Mouse (Mus musculus) 3134 (cell line): ENCODE results near the gene Esyt2.
"Not testable (repeated sequence)": the region's sequence is repeated elsewhere in the genome, so short reads cannot be mapped to it uniquely, and the experiment has no call there.

Experiments used
- DNase-seq: peaks from one replicate; pipeline ENCODE4 v3.0.0-alpha.2; 2011; ENCODE audit warnings: low spot score; ENCODE audit not compliant: insufficient read length; ENCODE audit errors: extremely low read depth

Gene Esyt2

DNA sequence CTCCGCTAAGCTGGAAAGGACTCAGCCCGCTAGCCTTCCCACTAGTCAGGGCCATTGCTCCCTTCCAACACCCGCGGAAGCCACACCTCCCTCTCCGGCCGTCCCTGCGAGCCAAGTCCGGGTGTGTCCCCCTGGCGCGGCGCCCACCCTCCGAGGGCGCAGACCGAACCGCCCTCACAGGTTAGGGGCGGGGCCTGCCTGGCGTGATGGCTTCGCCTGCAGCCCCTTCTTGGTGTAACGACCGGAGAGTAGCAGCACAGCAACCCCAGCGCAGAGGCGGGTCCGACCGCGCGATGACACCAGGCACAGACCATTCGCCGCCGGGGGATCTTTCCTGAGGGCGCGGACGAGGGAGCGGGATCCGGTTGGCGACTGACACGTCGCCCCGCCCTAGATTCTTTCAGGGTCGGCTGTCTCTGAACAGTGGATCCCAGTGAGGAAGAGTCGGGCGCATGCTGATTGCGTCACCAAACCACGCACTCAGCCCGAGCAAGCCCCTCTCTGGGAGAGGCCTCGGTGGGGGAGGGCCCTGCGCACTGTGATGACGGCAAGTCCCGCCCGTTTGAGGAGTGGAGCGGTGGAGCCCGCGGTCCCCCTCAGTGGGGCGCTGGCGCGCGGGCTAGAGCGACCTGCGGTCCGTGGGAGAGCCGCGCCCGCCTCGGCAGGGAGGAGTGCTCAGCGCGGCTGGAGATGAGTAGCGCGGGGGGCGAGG, at the start of gene Esyt2:
TSS of gene Esyt2 (plus strand) at position 544 of the 712 bp plus-strand sequence.
- DNase-seq: peak; percentile 99

DNA sequence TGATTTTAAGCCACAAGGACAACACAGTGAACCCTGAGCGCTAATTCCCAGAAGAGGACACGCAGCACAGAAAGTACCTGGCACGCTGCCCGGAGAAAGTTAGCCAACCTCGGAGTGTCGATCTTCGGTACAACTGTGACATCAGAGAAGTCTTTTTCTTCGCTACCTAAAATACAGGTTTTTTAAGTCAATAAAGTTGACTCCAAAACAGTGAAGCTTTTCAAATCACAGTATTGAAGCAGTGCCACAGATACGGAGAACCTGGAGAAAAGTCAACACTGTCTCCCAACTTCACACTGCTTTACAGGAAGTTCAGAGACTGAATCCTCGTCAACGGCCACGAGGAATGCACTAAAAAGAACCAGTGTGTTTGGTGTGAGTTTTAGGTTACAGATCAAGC, 49.4 kb upstream of the Esyt2 start:
- no peak for DNase-seq

DNA sequence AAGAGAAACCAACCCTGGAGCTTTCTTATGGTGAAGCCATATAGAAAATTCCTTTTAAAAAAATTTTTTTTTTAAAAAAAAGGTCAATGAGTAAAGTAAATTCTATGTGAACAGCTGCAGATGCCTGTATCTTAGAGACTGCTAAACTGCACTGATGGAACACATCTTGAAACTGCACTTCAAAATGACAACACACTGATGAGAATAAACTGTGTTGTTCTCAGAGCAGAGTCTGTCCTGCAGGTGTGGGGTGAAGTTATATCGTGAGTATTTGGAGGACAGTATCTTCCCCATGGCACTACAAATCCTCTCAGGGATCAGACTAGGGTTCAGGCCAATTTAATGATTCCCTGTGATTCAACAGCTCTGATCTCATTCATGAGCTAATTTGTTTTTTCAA, 48.9 kb upstream of the Esyt2 start:
- no peak for DNase-seq

DNA sequence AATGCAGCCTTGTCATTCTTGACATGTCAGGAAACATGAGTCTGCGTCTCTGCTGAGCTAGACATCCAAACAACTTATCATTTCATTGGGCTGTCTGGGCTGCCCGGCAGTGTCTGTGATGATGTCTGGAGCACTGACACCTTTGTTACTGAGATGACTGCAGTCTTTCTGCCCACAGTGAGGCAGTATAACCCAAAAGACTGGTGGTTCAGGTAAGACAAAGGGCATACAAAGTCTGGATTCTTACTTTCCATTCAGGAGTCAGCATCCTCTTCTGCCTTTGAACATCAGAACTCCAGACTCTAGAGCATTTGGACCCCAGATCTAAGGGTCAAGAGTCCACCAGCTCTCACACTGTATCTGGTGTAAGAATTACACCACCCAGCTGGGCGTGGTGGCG, 45.6 kb upstream of the Esyt2 start:
- no peak for DNase-seq

DNA sequence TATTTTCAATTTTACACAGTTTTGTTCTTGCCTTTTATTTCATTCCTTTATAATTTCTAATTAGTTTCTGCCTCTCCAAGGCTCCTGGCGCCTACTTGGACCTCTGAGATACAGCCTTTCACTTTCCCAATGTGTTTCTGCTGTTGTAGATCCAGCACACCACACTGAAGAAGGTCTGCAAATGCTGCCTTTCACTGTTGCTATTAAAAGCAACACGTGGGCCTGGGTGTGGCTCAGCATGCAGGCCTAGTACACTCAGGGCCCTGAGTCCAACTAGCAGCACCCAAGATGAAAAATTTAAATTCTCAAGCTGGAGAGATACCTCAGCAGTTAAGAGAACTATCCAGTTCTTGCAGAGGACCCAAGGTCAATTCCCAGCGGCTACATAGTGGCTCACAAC, 44.3 kb upstream of the Esyt2 start:
- no peak for DNase-seq

DNA sequence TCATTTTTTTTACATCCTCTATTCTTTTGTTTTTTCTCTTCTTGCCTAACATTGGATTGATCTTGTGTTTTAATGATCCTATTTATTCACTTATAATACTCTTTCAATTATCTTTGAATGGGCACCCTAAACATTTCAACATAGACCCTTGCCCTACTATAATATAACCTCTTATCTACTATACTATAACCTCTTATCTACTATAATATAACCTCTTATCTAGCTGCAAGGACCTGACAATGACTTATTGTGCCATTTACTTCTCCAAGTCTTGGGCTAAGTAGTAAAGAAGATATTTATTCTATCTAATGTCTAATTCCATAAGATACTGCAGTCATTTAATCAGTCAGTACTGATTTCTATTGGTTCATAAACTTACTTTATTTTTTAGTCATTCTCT, 42.6 kb upstream of the Esyt2 start:
- DNase-seq: no peak

DNA sequence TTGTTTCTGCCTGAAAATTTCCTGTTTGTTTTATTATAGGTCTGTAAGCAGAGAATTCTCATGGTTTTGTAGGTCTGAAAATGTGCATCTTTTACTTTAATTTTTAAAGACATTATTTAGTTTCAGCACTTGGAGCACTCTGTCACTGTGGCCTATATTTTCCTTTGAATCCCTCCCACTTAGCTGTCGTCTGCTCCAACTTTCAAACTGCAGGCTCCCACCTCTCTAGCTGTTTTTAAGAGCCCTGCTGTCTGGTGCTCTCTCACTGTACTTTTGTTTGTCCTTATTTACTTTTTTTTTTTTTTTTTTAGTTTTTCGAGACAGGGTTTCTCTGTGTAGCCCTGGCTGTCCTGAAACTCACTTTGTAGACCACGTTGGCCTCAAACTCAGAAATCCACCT, 42.2 kb upstream of the Esyt2 start:
- no peak for DNase-seq

DNA sequence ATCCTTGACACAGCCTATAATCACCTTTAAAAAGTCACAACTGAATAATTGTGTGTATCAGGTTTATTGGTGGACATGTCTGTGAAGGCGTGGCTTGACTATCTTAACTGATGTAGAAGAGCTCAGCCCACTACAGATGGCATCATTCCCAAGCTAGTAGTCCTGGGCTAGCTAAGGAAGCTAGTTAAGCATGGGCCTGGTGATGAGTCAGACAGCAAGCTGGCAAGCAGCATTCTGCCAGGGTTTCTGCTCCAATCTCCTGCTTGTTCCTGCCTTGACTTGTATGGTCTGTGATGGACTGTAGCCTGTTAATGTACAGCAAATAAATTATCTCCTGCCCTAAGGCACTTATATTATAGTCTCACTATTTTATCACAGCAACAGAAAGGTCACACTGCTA, 36.4 kb upstream of the Esyt2 start:
- no peak for DNase-seq

DNA sequence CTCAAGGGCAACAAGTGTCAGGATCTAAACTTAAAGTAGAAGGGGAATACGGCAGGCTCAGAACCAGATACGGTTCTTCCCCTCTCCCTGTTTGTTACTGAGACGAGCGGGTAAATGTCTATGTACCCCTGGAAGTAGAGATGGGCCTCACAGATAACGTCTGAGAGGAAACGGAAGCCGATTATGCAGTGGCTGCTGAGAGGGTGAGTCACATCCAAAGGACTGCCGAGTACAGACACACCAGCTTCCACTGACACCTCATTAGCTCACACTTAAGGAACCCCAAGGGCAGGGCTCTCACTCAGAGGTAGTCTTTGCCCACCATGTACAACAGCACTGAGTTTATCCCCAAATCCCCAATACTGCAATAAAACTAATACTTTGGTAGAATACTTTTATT, 26.3 kb upstream of the Esyt2 start:
- DNase-seq: no peak

DNA sequence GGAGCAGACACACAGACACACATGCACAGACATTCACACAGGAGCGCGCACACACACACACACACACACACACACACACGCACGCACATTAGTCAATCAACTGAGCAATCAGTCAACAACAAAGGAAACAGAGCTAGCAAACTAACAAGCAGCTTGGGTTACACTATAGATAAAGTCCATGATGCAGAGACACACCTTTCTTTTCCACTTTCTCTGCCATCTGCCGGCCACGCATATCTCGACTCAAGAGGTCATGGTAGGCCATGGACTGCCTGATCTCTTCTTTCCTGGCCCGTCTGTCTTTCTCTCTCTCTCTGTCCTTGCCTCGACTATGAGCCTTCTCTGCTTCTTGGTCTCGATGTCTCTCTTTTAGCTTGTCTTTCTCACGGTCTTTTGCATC, 25.4 kb upstream of the Esyt2 start:
- no peak for DNase-seq

DNA sequence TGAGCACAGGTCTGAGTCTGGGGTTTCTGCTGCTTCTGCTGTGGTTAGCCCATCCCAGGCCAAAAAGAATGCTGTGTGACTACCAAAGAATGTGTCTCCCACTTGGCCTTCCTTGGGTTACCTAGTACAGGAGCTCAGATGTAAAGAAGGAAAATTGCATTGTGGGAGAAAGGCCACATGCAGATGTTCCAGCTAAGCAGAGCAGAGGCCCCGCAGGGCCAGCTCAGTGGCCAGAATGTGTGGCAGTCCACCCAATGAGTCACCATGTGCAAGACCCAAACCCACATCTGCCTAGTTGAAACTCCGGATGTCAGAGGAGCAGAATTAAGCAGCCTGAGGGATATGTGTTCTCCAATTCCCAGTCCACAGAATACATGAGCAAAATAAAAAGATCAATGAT, 22.7 kb upstream of the Esyt2 start:
- peak; percentile 71 for DNase-seq

DNA sequence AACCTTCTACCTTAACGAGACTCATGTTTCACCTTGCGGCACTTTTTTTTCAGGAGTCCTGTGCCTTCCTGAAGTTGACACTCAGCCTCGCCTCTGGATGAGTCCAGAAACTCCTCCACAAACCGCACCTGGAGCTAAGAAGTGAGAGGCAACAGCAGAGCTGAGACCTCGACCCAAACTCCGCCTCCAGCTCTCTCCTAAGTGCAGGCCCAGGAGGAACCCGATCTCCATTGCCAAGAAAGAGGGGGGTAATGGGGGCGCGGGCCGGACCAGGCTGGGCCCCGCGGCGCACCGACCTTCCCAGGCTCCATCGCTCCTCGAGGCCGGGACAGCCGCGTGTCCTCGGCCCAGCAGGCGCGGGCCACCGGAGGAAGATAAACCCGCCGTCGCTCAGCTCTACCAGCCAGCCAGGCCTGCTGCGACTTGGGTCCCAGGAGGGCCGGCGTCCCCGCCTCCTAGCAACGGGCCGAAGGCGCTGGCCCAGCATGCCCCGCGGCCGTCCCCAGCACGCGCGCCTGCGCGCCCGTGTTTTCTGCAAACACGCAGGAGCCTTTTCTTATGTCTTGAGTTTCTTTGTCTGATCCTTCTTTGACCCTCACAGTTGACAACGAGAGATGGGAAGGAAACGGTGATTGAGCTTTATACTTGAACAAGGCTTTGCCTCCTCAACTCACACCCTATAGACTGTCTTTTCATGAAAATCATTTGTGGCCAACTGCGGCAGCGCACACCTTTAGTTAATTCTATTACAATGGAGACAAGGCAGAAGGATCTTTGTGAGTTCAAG, 18.2 kb upstream of the Esyt2 start, which contains the start of gene Wdr60:
TSS of gene Wdr60 (minus strand) at position 468 of the 787 bp plus-strand sequence.
- peak; percentile 92 for DNase-seq

DNA sequence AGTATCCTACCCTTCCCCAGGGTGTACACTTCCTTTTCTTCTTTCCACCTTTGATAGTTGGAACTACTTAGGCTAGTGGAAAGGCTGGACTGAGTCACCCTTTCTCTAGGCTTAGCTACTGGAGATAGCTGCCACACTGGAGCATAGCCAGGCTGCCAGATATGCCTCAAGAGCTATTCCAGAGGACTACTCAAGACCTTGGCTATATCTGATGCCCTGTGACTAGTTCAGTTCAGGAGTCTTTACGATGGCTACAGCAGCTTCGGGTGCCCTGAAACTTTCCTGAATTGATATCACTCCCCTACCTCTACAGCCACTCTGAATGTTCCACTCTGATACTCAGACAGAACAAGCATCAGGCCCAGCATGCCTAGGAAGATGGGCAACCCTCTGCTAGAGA, 16.2 kb upstream of the Esyt2 start:
- no peak for DNase-seq

DNA sequence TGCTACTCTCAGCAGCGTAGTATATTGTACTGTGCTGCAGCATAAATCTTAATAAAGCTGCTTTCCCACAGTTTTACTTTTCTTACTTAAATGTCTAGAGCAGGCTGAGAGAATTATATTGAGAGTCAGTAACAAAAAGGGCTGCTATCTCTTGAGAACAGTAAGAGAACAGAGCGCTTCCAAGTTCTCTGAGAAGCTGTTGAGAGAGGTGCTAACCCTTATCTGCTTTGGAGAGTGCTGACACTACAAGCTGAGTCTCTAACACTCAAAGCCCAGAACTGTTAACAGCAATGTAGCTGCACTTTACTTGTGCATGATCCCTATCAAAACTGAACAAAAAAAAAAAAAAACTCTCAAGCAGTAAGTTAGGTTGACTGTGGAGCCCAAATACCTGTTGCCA, 15.7 kb upstream of the Esyt2 start:
- no peak for DNase-seq

DNA sequence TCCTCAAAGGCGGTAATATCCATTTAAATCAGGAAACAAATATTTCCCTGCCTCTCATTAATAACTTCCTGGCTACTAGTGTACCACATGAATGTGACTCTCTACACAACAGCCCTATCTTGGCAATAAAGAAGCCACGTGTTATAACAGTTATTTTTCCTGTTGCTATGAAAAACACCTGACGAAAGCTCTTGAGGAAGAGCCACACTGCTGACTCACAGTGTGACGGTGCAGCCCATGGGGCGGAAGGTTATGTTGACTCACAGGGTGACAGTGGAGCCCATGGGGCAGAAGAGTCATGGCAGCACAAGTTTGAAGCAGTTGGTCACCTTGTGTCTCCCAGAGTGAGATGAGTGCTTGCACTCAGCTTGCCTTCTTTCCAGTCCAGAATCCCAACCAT, 11.5 kb upstream of the Esyt2 start:
- peak; percentile 69 for DNase-seq

DNA sequence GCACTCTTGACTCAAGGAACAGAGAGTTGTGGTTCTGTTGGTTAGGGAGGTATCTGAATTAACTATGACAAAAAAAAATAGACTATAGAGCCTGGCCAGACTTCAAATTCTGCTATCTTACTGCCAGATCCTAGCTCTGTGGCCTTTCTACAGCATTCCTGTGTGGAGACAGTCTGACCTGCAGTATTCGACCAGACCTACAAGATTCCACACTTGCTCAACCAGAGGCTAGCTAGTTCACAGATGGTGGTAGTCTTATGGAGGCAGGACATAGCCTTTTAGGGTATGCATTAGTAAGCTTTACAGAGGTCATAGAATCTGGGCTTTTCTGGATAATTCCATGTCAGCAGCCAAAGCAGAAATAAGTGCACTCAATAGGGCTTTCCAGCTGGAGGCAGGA, 10.5 kb upstream of the Esyt2 start:
- DNase-seq: no peak

DNA sequence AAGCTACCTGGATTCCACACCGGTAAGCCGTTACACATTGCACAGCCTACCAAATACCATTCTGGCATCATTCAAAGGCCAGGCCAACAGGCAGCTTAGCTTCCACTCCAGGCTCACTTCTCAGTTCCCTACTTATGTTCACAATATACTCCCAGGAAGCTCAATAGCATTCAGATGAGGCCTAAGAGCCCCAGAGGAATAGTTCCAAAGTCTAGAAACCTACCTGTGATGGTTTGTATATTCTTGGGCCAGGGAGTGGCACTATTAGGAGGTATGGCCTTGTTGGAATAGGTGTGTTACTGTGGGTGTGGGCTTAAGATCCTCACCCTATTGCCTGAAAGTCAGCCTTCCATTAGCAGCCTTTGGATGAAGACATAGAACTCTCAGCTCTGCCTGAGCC, 9.9 kb upstream of the Esyt2 start:
- DNase-seq: no peak

DNA sequence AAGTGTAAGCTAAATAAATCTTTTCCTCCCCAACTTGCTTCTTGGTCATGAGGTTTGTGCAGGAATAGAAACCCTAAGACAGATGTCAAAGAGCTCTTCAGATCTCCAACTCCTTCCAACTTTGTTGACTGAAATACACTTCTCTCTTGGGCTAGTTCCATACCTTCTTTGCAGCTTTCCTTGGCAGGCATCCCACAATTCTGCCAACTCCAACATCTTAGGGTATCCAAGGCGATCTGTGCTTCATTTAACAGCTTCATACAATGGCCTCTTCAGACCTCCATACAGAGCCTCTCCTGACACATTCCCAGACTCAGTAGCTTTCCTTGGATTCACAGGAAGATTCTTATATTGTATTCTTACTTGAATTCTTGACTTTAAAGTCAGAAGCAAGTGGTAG, 7.3 kb upstream of the Esyt2 start:
- DNase-seq: no peak

DNA sequence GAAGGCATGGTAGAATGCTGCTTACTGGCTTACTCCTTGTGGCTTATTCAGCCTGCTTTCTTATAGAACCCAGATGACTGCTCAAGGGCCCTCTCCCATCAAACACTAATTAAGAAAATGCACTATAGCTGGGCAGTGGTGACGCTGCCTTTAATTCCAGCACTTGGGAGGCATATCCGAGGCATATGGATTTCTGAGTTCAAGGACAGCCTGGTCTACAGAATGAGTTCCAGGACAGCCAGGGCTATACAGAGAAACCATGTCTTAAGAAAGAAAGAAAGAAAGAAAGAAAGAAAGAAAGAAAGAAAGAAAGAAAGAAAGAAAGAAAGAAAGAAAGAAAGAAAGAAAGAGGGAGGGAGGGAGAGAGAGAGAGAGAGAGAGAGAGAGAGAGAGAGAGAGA, 5.9 kb upstream of the Esyt2 start, which contains the start of gene Gm11027:
TSS of gene Gm11027 (plus strand) at position 301 of the 400 bp plus-strand sequence.
- DNase-seq: not testable (repeated sequence)

DNA sequence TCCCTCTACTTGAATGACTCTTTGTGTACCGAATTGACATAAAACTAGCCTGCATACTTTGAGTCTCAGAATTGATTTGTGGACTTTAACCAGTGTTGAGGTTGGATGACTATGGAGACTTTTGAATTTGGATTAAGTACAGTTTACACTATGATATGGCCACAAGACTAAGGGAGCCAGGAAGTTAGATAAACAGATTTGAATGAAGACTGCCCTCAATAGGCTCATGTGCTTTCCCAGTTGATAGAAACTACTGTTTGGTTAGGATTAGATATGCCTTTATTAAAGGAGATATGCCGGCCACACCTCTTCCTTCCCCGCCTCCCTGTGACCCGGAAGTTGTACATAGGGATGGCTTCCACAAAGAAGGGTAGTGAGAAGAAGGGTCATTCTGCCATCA, 5.4 kb upstream of the Esyt2 start:
- no peak for DNase-seq

DNA sequence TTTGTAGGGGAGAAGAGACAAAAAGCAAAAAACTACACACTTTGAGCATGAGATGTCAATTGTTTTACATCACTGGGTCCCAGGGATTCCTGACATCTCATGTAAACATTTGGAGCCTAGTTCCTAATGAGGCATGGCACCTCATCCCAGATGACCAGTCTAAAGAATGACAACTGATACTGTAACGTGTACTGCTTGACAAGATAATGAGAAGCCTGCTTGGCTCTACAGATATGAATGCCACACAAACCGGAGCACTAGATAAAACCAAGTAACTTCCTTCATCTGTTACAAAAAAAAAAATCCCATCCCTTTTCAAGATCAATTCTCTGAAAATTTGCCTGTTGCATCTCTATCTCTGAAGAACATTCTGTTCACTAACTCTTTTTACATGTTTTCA, 4.0 kb upstream of the Esyt2 start:
- no peak for DNase-seq

DNA sequence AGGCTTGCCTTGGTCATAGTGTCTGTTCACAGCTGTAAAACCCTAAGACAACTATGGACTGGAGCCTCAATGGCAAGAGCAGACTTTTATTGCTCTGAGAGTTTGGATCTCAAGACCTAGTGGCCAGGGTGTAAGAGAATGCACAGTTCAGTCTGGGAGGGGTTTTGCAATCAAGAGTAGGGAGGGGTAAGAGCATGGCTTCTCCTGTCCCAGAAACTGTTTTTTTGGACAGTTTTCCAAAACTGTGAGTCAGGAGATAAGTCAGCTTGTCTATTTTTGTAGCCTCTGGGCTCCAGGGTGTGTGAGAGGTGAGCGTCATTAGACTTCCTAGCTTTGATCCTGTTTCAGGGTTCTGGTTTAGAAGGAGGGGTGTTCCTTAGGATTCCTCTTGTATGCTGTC, 2.5 kb upstream of the Esyt2 start:
- DNase-seq: peak; percentile 36
